Mouse (Mus musculus) liver, adult 2 months (tissue): Measurements from ENCODE around the gene Acpp.

ENCODE experiments used
- CTCF ChIP-seq: fragments of 200-500 bp; IDR thresholded peaks from 2 replicates; pipeline ENCODE4 v1.5.1; 2011; ENCODE audit warnings: low read depth, low read length, control low read depth
- POLR2A ChIP-seq: fragments of 200-500 bp; IDR thresholded peaks from 2 replicates; pipeline ENCODE4 v1.6.1; 2011; ENCODE audit warnings: low read length, control low read depth; ENCODE audit not compliant: insufficient read depth; ENCODE audit errors: extremely low read depth

GRCm38 (mm10) chr9:104260306-104260705 is 77.2 kb downstream of the Acpp start:
- TF ChIP-seq CTCF (no peak), POLR2A (no peak)
